In the genomic region with DNA sequence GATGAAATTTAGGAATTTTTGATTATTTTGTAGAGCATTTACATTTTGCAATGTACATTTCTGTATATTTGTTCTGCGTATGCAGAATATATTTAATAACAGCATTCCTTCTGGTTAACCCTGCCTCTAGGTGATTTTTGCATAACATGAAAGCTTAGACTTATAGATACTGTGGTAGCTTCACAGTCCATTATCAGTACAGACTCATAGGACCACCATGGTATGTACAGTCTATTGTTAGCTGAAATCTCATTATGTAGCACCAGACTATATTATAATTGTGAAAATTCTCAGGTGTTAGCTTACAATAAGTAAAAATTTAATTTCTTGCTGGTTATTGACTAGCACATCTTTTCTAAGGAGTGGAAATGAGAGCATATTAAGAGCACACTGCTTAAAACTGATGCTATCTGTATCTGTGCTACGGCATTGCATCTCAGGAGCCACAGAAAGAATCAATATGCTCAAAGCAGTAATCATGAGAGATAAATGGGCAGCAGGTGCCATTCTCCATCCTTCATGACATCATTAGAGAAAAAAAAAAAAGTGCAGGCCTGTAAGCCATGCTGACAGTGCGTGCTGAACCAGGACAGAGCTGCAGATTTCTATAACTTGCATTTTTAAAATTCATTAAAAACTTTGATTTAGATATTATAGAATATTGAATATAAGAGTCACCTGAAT, we compare ENCODE assay signal across 18 mouse cellular contexts.
"Had no signal": no experiment of that assay in that cellular context is flagged by ENCODE, and none has a peak within 500 bp of the region (broad histone marks: within the 10 kb centered on the region; RNA-seq: fewer than 3 reads in every experiment).

No protein-coding gene starts in this region.

- H3K4me2 ChIP-seq: liver, embryonic 13.5 days; liver, embryonic 15.5 days; lung, embryonic 15.5 days; neural tube, embryonic 12.5 days; stomach, embryonic 15.5 days had no signal

- H3K4me1 ChIP-seq: liver, embryonic 13.5 days; liver, embryonic 15.5 days; lung, embryonic 15.5 days; megakaryocyte, embryonic 14.5 days; neural tube, embryonic 12.5 days; stomach, embryonic 15.5 days had no signal

- ATAC-seq: liver, postnatal 0 days; lung, postnatal 0 days; midbrain, embryonic 16.5 days had no signal

- H3K9ac ChIP-seq: liver, embryonic 13.5 days; liver, embryonic 15.5 days; liver, postnatal 0 days; lung, embryonic 15.5 days; neural tube, embryonic 12.5 days; stomach, embryonic 15.5 days had no signal

- H3K9me3 ChIP-seq: liver, embryonic 13.5 days; liver, embryonic 15.5 days; lung, embryonic 15.5 days; megakaryocyte, embryonic 14.5 days; neural tube, embryonic 12.5 days; stomach, embryonic 15.5 days had no signal

- H3K4me3 ChIP-seq: liver, embryonic 13.5 days; liver, embryonic 15.5 days; lung, embryonic 15.5 days; megakaryocyte, embryonic 14.5 days; neural tube, embryonic 12.5 days; stomach, embryonic 15.5 days had no signal

- H3K27me3 ChIP-seq: liver, embryonic 13.5 days; liver, embryonic 15.5 days; lung, embryonic 15.5 days; megakaryocyte, embryonic 14.5 days; neural tube, embryonic 12.5 days; stomach, embryonic 15.5 days had no signal

- H3K36me3 ChIP-seq: liver, embryonic 13.5 days; liver, embryonic 15.5 days; lung, embryonic 15.5 days; neural tube, embryonic 12.5 days; stomach, embryonic 15.5 days had no signal

- DNase-seq: liver, embryonic 13.5 days; liver, postnatal 0 days; lung, adult 2 months; lung, postnatal 14 days; lung, postnatal 36 days; right cerebral cortex, postnatal 14 days; thymus, adult 2 months; thymus, postnatal 25 days; thymus, postnatal 4 days had no signal

- H3K27ac ChIP-seq: liver, embryonic 13.5 days; liver, embryonic 15.5 days; lung, embryonic 15.5 days; macrophage; neural tube, embryonic 12.5 days; stomach, embryonic 15.5 days; stomach, postnatal 0 days had no signal
